Mouse (Mus musculus): ENCODE results near the gene Moxd2. TPM values are rescaled to one million over a fixed set of nuclear protein-coding genes. Genes with fewer than 3 reads are reported as not detected.

Gene Moxd2
- polyA plus RNA-seq (2012) = not detected in 2 replicates

- no peaks in the 10 kb centered on the region for H3K36me3 ChIP-seq (ENCODE audit: control insufficient read depth)
- no peaks in the 10 kb centered on the region for H3K4me1 ChIP-seq (ENCODE audit: control insufficient read depth)
- no peaks in the 10 kb centered on the region for H3K9me3 ChIP-seq (ENCODE audit: control insufficient read depth, low read length)
- TF ChIP-seq TAL1 (IDR thresholded peaks at IDR 0.05; ENCODE audit: low read length) = no peak
- no peak for TF ChIP-seq GATA1 (IDR thresholded peaks at IDR 0.05; ENCODE audit: low read length)
- H3K4me3 ChIP-seq (replicated peaks) = no peak within 1 kb of the TSS
- H3K27me3 ChIP-seq (ENCODE audit: control insufficient read depth) = no peaks in the 10 kb centered on the region
These were observed at the start of gene Moxd2 for GRCm38 (mm10) chr6:40887394-40887793. TSS of gene Moxd2 (minus strand) at chr6:40887494.

- no peaks in the 10 kb centered on the region for H3K27me3 ChIP-seq (ENCODE audit: control insufficient read depth)
- no peak overlapping the region for H3K4me3 ChIP-seq (replicated peaks)
- no peaks in the 10 kb centered on the region for H3K36me3 ChIP-seq (ENCODE audit: control insufficient read depth)
- H3K4me1 ChIP-seq (ENCODE audit: control insufficient read depth) = no peaks in the 10 kb centered on the region
- no peak for TF ChIP-seq GATA1 (IDR thresholded peaks at IDR 0.05; ENCODE audit: low read length)
- TF ChIP-seq TAL1 (IDR thresholded peaks at IDR 0.05; ENCODE audit: low read length) = no peak
- H3K9me3 ChIP-seq (ENCODE audit: control insufficient read depth, low read length) = no peaks in the 10 kb centered on the region
These were observed 32.7 kb upstream of the Moxd2 start for GRCm38 (mm10) chr6:40919954-40920353.

GRCm38 (mm10) chr6:40900287-40900686 is 13.0 kb upstream of the Moxd2 start, which contains the start of gene Prss58:
TSS of gene Prss58 (minus strand) at chr6:40900387.
- no peaks in the 10 kb centered on the region for H3K4me1 ChIP-seq (ENCODE audit: control insufficient read depth)
- no peaks in the 10 kb centered on the region for H3K36me3 ChIP-seq (ENCODE audit: control insufficient read depth)
- H3K27me3 ChIP-seq (ENCODE audit: control insufficient read depth) = no peaks in the 10 kb centered on the region
- H3K9me3 ChIP-seq (ENCODE audit: control insufficient read depth, low read length) = no peaks in the 10 kb centered on the region
- no peak within 1 kb of the TSS for H3K4me3 ChIP-seq (replicated peaks)
- no peak for TF ChIP-seq TAL1 (IDR thresholded peaks at IDR 0.05; ENCODE audit: low read length)
- no peak for TF ChIP-seq GATA1 (IDR thresholded peaks at IDR 0.05; ENCODE audit: low read length)

- no peaks in the 10 kb centered on the region for H3K4me1 ChIP-seq (ENCODE audit: control insufficient read depth)
- no peak for TF ChIP-seq TAL1 (IDR thresholded peaks at IDR 0.05; ENCODE audit: low read length)
- TF ChIP-seq GATA1 (IDR thresholded peaks at IDR 0.05; ENCODE audit: low read length) = no peak
- H3K4me3 ChIP-seq (replicated peaks) = no peak overlapping the region
- H3K36me3 ChIP-seq (ENCODE audit: control insufficient read depth) = no peaks in the 10 kb centered on the region
- no peaks in the 10 kb centered on the region for H3K9me3 ChIP-seq (ENCODE audit: control insufficient read depth, low read length)
- H3K27me3 ChIP-seq (ENCODE audit: control insufficient read depth) = no peaks in the 10 kb centered on the region
These were observed 7.4 kb upstream of the Moxd2 start for GRCm38 (mm10) chr6:40894716-40895115.

- Histone ChIP-seq H3K4me1 (ENCODE audit: control insufficient read depth) (no peaks in the 10 kb centered on the region), H3K36me3 (ENCODE audit: control insufficient read depth) (no peaks in the 10 kb centered on the region), H3K9me3 (ENCODE audit: control insufficient read depth, low read length) (no peaks in the 10 kb centered on the region), H3K4me3 (replicated peaks) (no peak overlapping the region), H3K27me3 (ENCODE audit: control insufficient read depth) (no peaks in the 10 kb centered on the region)
- TF ChIP-seq GATA1 (IDR thresholded peaks at IDR 0.05; ENCODE audit: low read length) (no peak), TAL1 (IDR thresholded peaks at IDR 0.05; ENCODE audit: low read length) (no peak)
These were observed 6.3 kb upstream of the Moxd2 start for GRCm38 (mm10) chr6:40893577-40893976.

GRCm38 (mm10) chr6:40891754-40892153 is 4.5 kb upstream of the Moxd2 start:
- Histone ChIP-seq H3K27me3 (ENCODE audit: control insufficient read depth) (no peaks in the 10 kb centered on the region), H3K9me3 (ENCODE audit: control insufficient read depth, low read length) (no peaks in the 10 kb centered on the region), H3K4me3 (replicated peaks) (no peak overlapping the region), H3K4me1 (ENCODE audit: control insufficient read depth) (no peaks in the 10 kb centered on the region), H3K36me3 (ENCODE audit: control insufficient read depth) (no peaks in the 10 kb centered on the region)
- no peak for TF ChIP-seq GATA1 (IDR thresholded peaks at IDR 0.05; ENCODE audit: low read length)
- no peak for TF ChIP-seq TAL1 (IDR thresholded peaks at IDR 0.05; ENCODE audit: low read length)

GRCm38 (mm10) chr6:40890973-40891372 is 3.7 kb upstream of the Moxd2 start:
- no peaks in the 10 kb centered on the region for H3K9me3 ChIP-seq (ENCODE audit: control insufficient read depth, low read length)
- TF ChIP-seq GATA1 (IDR thresholded peaks at IDR 0.05; ENCODE audit: low read length) = no peak
- TF ChIP-seq TAL1 (IDR thresholded peaks at IDR 0.05; ENCODE audit: low read length) = no peak
- no peaks in the 10 kb centered on the region for H3K36me3 ChIP-seq (ENCODE audit: control insufficient read depth)
- H3K4me1 ChIP-seq (ENCODE audit: control insufficient read depth) = no peaks in the 10 kb centered on the region
- H3K27me3 ChIP-seq (ENCODE audit: control insufficient read depth) = no peaks in the 10 kb centered on the region
- no peak overlapping the region for H3K4me3 ChIP-seq (replicated peaks)

GRCm38 (mm10) chr6:40845283-40845682 is 42.0 kb downstream of the Moxd2 start:
- H3K4me1 ChIP-seq (ENCODE audit: control insufficient read depth) = no peaks in the 10 kb centered on the region
- no peaks in the 10 kb centered on the region for H3K9me3 ChIP-seq (ENCODE audit: control insufficient read depth, low read length)
- no peaks in the 10 kb centered on the region for H3K36me3 ChIP-seq (ENCODE audit: control insufficient read depth)
- no peaks in the 10 kb centered on the region for H3K27me3 ChIP-seq (ENCODE audit: control insufficient read depth)
- TF ChIP-seq TAL1 (IDR thresholded peaks at IDR 0.05; ENCODE audit: low read length) (no peak), GATA1 (IDR thresholded peaks at IDR 0.05; ENCODE audit: low read length) (no peak)
- no peak overlapping the region for H3K4me3 ChIP-seq (replicated peaks)

Other genes starting within 250 kb of the Moxd2 start
- not detected in 2 replicates for gene Prss58, start 12.9 kb upstream of the Moxd2 start, polyA plus RNA-seq (2012)
- not detected in 2 replicates for gene 1700074P13Rik, start 53.1 kb upstream of the Moxd2 start, polyA plus RNA-seq (2012)
- gene Gm4744, start 64.4 kb upstream of the Moxd2 start, polyA plus RNA-seq (2012) = not detected in 2 replicates
- gene 1810009J06Rik, start 77.3 kb upstream of the Moxd2 start, polyA plus RNA-seq (2012) = not detected in 2 replicates
- gene Gm2663, start 112.0 kb upstream of the Moxd2 start, polyA plus RNA-seq (2012) = not detected in 2 replicates
- 0.02 TPM in 1 of 2 replicates, not detected in the other for gene 2210010C04Rik, start 148.0 kb upstream of the Moxd2 start, polyA plus RNA-seq (2012)

Measured in erythroblast, embryonic 14.5 days (primary cell).